Mouse (Mus musculus): ENCODE measurements around the gene Cybrd1. TPM values are rescaled to one million over a fixed set of nuclear protein-coding genes. Genes with fewer than 3 reads are reported as not detected.
A peak's percentile ranks its signal among the peaks of the same experiment; 100 is the strongest.

Gene Cybrd1
- polyA plus RNA-seq, 1 experiment from 2014 or later = 2.2 TPM

GRCm38 (mm10) chr2:71179716-71180115, 62.0 kb downstream of the Cybrd1 start:
- no peak overlapping the region for H3K27ac ChIP-seq
- H3K27me3 ChIP-seq = no peaks in the 10 kb centered on the region
- WGBS = 84% methylated on average over 10 of the region's 10 CpGs
- H3K4me3 ChIP-seq = no peak overlapping the region
- ATAC-seq (ENCODE audit: insufficient number of reproducible peaks, insufficient read depth, low FRiP score, low TSS enrichment) = no peak
- no peaks in the 10 kb centered on the region for H3K36me3 ChIP-seq
- no peaks in the 10 kb centered on the region for H3K9me3 ChIP-seq
- H3K4me1 ChIP-seq = peaks cover 8% of the 10 kb centered on the region; the same call in 1 of the 2 replicates
- H3K9ac ChIP-seq = no peak overlapping the region
- no peak overlapping the region for H3K4me2 ChIP-seq (replicated peaks)

DNA sequence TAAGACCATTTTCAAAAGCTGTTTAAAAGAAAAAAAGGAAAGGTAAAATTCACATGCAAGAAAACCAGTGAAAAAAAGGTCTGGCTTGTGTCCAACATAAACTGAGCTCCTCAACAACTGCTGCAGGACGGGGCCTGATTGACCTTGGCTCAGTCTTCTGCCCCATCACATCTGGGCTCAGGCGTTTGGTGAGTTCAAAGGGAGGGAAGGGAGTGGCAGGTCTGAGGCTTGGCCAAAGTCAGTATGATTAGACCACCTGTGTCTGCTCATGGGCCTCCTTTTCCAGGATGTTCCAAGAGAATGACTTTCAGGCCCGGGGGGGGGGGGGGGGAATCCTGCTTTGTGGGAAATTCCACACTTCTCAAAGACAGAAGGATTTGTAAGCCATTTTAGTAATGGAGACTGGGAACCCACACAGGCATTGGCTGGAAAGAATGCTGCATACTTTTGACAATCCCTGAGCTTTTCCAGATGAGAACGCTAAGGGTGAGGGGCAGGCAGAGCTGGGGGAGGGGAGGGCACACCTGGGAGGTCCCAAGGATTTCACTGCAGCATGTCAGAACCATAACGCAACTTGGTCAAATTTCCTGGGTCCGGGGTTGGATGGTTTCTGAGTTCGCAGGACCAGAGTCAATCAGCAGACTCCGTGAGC, 63.0 kb downstream of the Cybrd1 start:
- no peak overlapping the region for H3K4me3 ChIP-seq
- H3K27me3 ChIP-seq = no peaks in the 10 kb centered on the region
- 40% methylated on average over 8 of the region's 8 CpGs for WGBS
- no peak overlapping the region for H3K4me2 ChIP-seq (replicated peaks)
- H3K27ac ChIP-seq = 0 out of 2 replicates have a peak overlapping the region, but pooled peaks have one; percentile 36
- no peaks in the 10 kb centered on the region for H3K9me3 ChIP-seq
- H3K9ac ChIP-seq = no peak overlapping the region
- peaks cover 8% of the 10 kb centered on the region; the same call in 1 of the 2 replicates for H3K4me1 ChIP-seq
- ATAC-seq (ENCODE audit: insufficient number of reproducible peaks, insufficient read depth, low FRiP score, low TSS enrichment) = peak; percentile 47; the same call in 1 of the 2 replicates
- H3K36me3 ChIP-seq = no peaks in the 10 kb centered on the region

GRCm38 (mm10) chr2:71187950-71188349, 70.2 kb downstream of the Cybrd1 start:
- Histone ChIP-seq H3K4me2 (replicated peaks) (no peak overlapping the region), H3K27ac (no peak overlapping the region), H3K36me3 (no peaks in the 10 kb centered on the region), H3K4me1 (peaks cover 9% of the 10 kb centered on the region), H3K27me3 (no peaks in the 10 kb centered on the region), H3K9me3 (no peaks in the 10 kb centered on the region), H3K4me3 (no peak overlapping the region), H3K9ac (no peak overlapping the region)
- ATAC-seq (ENCODE audit: insufficient number of reproducible peaks, insufficient read depth, low FRiP score, low TSS enrichment) = no peak
- whole genome bisulfite sequencing = 68% methylated on average over 3 of the region's 3 CpGs

GRCm38 (mm10) chr2:71188861-71189260, 71.1 kb downstream of the Cybrd1 start:
- Histone ChIP-seq H3K4me2 (replicated peaks) (no peak overlapping the region), H3K27ac (no peak overlapping the region), H3K9ac (no peak overlapping the region), H3K4me3 (no peak overlapping the region), H3K27me3 (no peaks in the 10 kb centered on the region), H3K36me3 (no peaks in the 10 kb centered on the region), H3K9me3 (no peaks in the 10 kb centered on the region), H3K4me1 (peaks cover 9% of the 10 kb centered on the region)
- ATAC-seq (ENCODE audit: insufficient number of reproducible peaks, insufficient read depth, low FRiP score, low TSS enrichment) = no peak
- WGBS = 54% methylated on average over 2 of the region's 2 CpGs

DNA sequence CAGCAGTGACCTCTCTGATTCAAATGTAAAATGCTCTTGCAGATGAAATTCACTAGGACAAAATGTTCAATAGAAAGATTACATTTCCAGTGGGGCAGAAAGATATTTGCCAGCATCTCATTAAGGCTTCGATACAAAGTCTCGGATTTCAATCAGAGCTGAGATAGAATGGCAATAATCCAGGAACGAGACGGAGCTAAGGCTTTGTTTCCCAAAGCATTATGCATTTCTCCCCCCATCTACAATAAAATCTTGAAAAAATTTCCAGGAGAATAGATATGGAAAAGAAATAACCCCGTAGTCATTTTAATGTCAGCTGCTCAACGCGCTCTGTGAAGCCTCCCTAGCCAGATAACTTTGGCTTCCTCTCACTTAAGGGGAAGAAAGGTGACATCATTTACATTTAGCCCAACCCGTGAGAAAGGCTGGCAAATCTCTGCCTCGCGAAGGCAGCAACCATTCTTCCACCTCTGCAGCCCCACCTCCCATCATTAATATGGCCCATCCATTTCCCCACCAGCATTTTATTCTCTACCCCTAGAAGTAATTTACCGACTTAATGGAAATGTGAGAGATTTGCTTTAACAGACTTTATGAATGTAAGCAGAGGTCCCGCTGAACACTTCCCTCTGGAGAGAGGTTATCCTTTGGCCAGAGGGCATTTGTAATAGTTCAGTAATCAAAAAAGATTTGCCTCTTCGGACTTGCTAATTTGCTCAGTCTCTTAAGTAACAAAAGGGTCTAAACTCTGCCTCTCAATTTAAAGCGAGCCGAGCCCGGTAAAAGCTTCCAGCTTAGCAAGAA, 73.9 kb downstream of the Cybrd1 start:
- H3K36me3 ChIP-seq = no peaks in the 10 kb centered on the region
- H3K9ac ChIP-seq = no peak overlapping the region
- H3K27me3 ChIP-seq = no peaks in the 10 kb centered on the region
- H3K9me3 ChIP-seq = no peaks in the 10 kb centered on the region
- ATAC-seq (ENCODE audit: insufficient number of reproducible peaks, insufficient read depth, low FRiP score, low TSS enrichment) = no peak
- H3K4me3 ChIP-seq = peak overlapping the region; percentile 11; the same call in 1 of the 2 replicates
- peaks cover 9% of the 10 kb centered on the region for H3K4me1 ChIP-seq
- H3K27ac ChIP-seq = no peak overlapping the region
- peak overlapping the region; percentile 41 for H3K4me2 ChIP-seq (replicated peaks)
- WGBS = 19% methylated on average over 16 of the region's 16 CpGs

DNA sequence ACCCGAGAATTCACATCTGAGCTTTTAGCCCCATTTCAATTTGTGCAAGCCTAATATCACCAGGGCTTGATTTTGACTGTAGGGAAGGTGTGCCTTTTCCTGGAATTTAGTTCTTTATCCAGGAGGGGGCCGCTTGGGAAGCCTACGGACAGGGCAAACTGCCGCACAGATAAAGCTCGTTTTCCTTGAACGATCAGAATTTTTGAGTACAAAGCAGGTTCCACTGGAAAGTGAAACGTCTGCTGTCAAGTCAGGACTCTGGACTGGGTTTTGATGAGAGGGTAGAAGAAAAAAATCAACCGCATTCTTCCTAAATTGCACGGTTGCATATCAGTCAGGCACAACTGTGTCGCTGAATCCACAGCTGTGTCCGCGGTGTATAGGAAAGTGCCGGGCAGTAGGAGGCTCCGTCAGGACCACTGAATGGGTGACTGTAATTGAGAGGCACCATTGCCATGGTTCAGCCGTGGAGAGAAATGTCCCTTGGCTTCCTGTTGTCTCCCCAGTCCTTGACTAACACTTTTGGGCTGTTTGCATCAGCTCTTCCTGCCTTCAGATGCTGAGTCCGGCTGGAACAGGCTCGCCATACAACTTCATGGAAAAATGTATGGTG, 74.6 kb downstream of the Cybrd1 start:
- H3K4me3 ChIP-seq = peak overlapping the region; percentile 11; the same call in 1 of the 2 replicates
- H3K4me1 ChIP-seq = peaks cover 9% of the 10 kb centered on the region
- H3K36me3 ChIP-seq = no peaks in the 10 kb centered on the region
- no peak overlapping the region for H3K9ac ChIP-seq
- ATAC-seq (ENCODE audit: insufficient number of reproducible peaks, insufficient read depth, low FRiP score, low TSS enrichment) = no peak
- H3K27ac ChIP-seq = no peak overlapping the region
- H3K27me3 ChIP-seq = no peaks in the 10 kb centered on the region
- peak overlapping the region; percentile 41 for H3K4me2 ChIP-seq (replicated peaks)
- 34% methylated on average over 17 of the region's 17 CpGs for WGBS
- H3K9me3 ChIP-seq = no peaks in the 10 kb centered on the region

Other genes starting within 250 kb of the Cybrd1 start
- gene Dcaf17, start 62.6 kb upstream of the Cybrd1 start, polyA plus RNA-seq (2016; fragmentation: Nextera tagmentation; extraction: Ambion mirVana) = 29.6 and 31.8 TPM in 2 replicates
- gene Mettl8, start 62.3 kb upstream of the Cybrd1 start, polyA plus RNA-seq (2016; fragmentation: Nextera tagmentation; extraction: Ambion mirVana) = 17.9 and 20.0 TPM in 2 replicates
- gene Dync1i2, start 93.8 kb downstream of the Cybrd1 start, polyA plus RNA-seq (2016; fragmentation: Nextera tagmentation; extraction: Ambion mirVana) = 117 and 118 TPM in 2 replicates
- gene Slc25a12, start 249.8 kb downstream of the Cybrd1 start, polyA plus RNA-seq (2016; fragmentation: Nextera tagmentation; extraction: Ambion mirVana) = 44.0 and 45.8 TPM in 2 replicates

All from embryonic facial prominence, embryonic 12.5 days (tissue).